Mouse (Mus musculus): Measurements from ENCODE around the gene Gm5105.

Gene Gm5105

GRCm38 (mm10) chr3:138066348-138066856 is 786 bp downstream of the Gm5105 start:
- no peak for DNase-seq

- DNase-seq = no peak
Observed at GRCm38 (mm10) chr3:138065930-138066329, 1.3 kb downstream of the Gm5105 start.

GRCm38 (mm10) chr3:138064732-138065645 is 2.2 kb downstream of the Gm5105 start, which contains the start of gene 1110002E22Rik:
1110002E22Rik (plus strand) TSS chr3:138065052.
- no peak for DNase-seq

- DNase-seq = peak; percentile 54
Observed at GRCm38 (mm10) chr3:138063731-138064329, 3.4 kb downstream of the Gm5105 start.

GRCm38 (mm10) chr3:138062673-138063072 is 4.5 kb downstream of the Gm5105 start:
- no peak for DNase-seq

GRCm38 (mm10) chr3:138061205-138061911 is 5.8 kb downstream of the Gm5105 start:
- DNase-seq = no peak

- DNase-seq = no peak
Observed at GRCm38 (mm10) chr3:138060429-138060828, 6.8 kb downstream of the Gm5105 start.

GRCm38 (mm10) chr3:138058226-138058625 is 9.0 kb downstream of the Gm5105 start:
- DNase-seq = no peak

GRCm38 (mm10) chr3:138056976-138057375 is 10.2 kb downstream of the Gm5105 start:
- no peak for DNase-seq

- DNase-seq = peak; percentile 31
Observed at GRCm38 (mm10) chr3:138053969-138054368, 13.2 kb downstream of the Gm5105 start.

- no peak for DNase-seq
Observed at GRCm38 (mm10) chr3:138051431-138051830, 15.8 kb downstream of the Gm5105 start.

- DNase-seq = no peak
Observed at GRCm38 (mm10) chr3:138050772-138051171, 16.4 kb downstream of the Gm5105 start.

- no peak for DNase-seq
Observed at GRCm38 (mm10) chr3:138049555-138049954, 17.6 kb downstream of the Gm5105 start.

GRCm38 (mm10) chr3:138043316-138043715 is 23.9 kb downstream of the Gm5105 start:
- DNase-seq = no peak

- DNase-seq = no peak
Observed at GRCm38 (mm10) chr3:138041591-138042301, 25.4 kb downstream of the Gm5105 start.

- no peak for DNase-seq
Observed at GRCm38 (mm10) chr3:138040938-138041337, 26.2 kb downstream of the Gm5105 start.

GRCm38 (mm10) chr3:138033986-138034385 is 33.2 kb downstream of the Gm5105 start:
- no peak for DNase-seq

- DNase-seq = no peak
Observed at GRCm38 (mm10) chr3:138030563-138030962, 36.6 kb downstream of the Gm5105 start.

- no peak for DNase-seq
Observed at GRCm38 (mm10) chr3:138029351-138029750, 37.8 kb downstream of the Gm5105 start.

GRCm38 (mm10) chr3:138027575-138028362 is 39.4 kb downstream of the Gm5105 start:
- DNase-seq = no peak

- DNase-seq = no peak
Observed at GRCm38 (mm10) chr3:138026286-138026685, 40.9 kb downstream of the Gm5105 start.

- no peak for DNase-seq
Observed at GRCm38 (mm10) chr3:138022651-138023050, 44.5 kb downstream of the Gm5105 start.

Data from liver (tissue).